Mouse (Mus musculus) bone marrow macrophage, adult 2 months (primary cell): ENCODE results near the gene Acoxl.

ENCODE experiments used
- CTCF ChIP-seq: IDR thresholded peaks from 2 replicates; pipeline ENCODE4 v1.5.1; 2012; ENCODE audit warnings: low read depth, mild to moderate bottlenecking, low read length, moderate library complexity
- POLR2A ChIP-seq: IDR thresholded peaks from 2 replicates; pipeline ENCODE4 v1.6.1; 2012; ENCODE audit warnings: mild to moderate bottlenecking, low read depth, low read length, borderline replicate concordance

DNA sequence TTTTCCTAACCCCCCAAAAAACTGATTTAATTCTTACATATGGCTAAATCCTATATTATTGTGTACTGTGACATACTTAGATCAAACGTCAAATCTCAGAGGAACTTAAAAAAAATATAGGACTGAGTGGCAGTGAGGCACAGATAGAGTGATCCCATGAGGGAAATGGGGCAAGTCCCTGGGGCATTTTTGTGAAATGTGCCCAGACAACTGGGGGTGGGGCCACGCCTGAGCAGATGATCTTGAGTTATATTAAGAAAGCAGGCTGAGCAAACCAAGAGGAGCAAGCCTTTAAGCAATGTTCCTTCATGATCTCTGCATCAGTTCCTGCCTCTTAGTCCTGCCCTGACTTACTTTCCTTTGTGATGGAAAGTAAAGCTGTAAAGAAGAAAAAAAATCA is 175.9 kb downstream of the Acoxl start:
- TF ChIP-seq POLR2A (no peak), CTCF (no peak)
